Mouse (Mus musculus) CD4-positive, CD25-positive, alpha-beta regulatory T cell (primary cell): Measurements from ENCODE around the gene Cbfb. TPM values are rescaled to one million over a fixed set of nuclear protein-coding genes. Genes with fewer than 3 reads are reported as not detected.

Experiments
- polyA plus RNA-seq: library from polyadenylated mRNA; unstranded; fragments of 100-300 nt; shearing (Covaris generic); gene quantifications from one replicate; pipeline ENCODE4 v1.2.1, GENCODE M21; 2017

The Cbfb gene
- polyA plus RNA-seq, result 118 TPM

DNA sequence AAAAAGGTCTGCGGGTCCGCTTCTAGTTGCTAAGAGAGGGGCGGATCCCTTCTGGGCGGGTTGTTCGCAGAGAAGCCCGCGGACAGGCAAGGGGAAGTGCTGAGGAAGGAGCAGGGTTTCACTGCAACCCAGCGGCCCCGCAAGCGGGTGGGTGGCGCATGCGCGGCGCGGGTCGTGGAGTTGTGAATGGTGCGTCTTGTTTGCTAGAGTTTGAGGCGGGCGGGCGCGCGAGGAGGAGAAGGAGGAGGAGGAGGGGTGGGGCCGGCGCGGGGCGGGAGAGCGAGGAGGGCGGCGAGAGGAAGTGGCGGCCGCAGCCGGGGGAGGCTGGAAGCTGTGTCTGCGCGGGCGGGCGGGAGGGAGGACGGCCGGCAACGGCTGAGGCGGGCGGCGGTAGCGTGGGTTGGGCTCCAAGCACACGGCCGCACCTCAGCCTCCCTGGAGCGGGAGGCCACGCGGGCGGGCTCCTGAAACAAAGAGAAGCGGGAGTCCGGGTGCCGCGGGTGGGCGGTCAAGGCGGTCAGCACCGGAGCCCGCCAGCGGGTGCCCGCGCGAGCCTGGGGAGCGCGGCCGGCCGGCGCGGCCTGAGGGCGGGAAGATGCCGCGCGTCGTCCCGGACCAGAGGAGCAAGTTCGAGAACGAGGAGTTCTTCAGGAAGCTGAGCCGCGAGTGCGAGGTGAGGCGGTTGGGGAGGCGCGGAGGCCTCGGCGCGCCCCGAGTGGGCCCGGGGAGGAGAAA, at the start of gene Cbfb:
Cbfb (plus strand) TSS at position 294 of the 735 bp plus-strand sequence.

GRCm38 (mm10) chr8:105131509-105131908, 39.0 kb upstream of the Cbfb start, which contains the start of gene Ces4a:
Ces4a (plus strand) TSS chr8:105131800.

GRCm38 (mm10) chr8:105224413-105225271, 54.2 kb downstream of the Cbfb start, which contains the start of gene D230025D16Rik:
D230025D16Rik (plus strand) TSS chr8:105225145.

GRCm38 (mm10) chr8:105254966-105255350, 84.5 kb downstream of the Cbfb start, which contains the start of gene B3gnt9:
B3gnt9 (minus strand) TSS chr8:105255153.

GRCm38 (mm10) chr8:105264024-105264982, 93.8 kb downstream of the Cbfb start, which contains the start of the genes Tradd and Fbxl8:
Tradd (minus strand) TSS chr8:105264609.
Fbxl8 (plus strand) TSS chr8:105264648.

Other genes starting within 250 kb of the Cbfb start
- not detected for gene Ces2e, start 244.4 kb upstream of the Cbfb start, polyA plus RNA-seq
- not detected for gene Ces2f, start 223.3 kb upstream of the Cbfb start, polyA plus RNA-seq
- not detected for gene Ces2g, start 209.0 kb upstream of the Cbfb start, polyA plus RNA-seq
- not detected for gene Ces2h, start 169.8 kb upstream of the Cbfb start, polyA plus RNA-seq
- gene Ces3a, start 122.1 kb upstream of the Cbfb start, polyA plus RNA-seq, result not detected
- gene Ces3b, start 86.9 kb upstream of the Cbfb start, polyA plus RNA-seq, result not detected
- gene Ces4a, start 38.9 kb upstream of the Cbfb start, polyA plus RNA-seq, result not detected
- gene D230025D16Rik, start 54.5 kb downstream of the Cbfb start, polyA plus RNA-seq, result 27.3 TPM
- gene B3gnt9, start 84.5 kb downstream of the Cbfb start, polyA plus RNA-seq, result 0.92 TPM
- gene Tradd, start 93.9 kb downstream of the Cbfb start, polyA plus RNA-seq, result 80.1 TPM
- 21.7 TPM for gene Fbxl8, start 94.0 kb downstream of the Cbfb start, polyA plus RNA-seq
- gene Hsf4, start 99.1 kb downstream of the Cbfb start, polyA plus RNA-seq, result 0.80 TPM
- not detected for gene Nol3, start 105.5 kb downstream of the Cbfb start, polyA plus RNA-seq
- 1.3 TPM for gene 4931428F04Rik, start 119.2 kb downstream of the Cbfb start, polyA plus RNA-seq
- 1.5 TPM for gene Exoc3l, start 125.4 kb downstream of the Cbfb start, polyA plus RNA-seq
- 168 TPM for gene E2f4, start 127.0 kb downstream of the Cbfb start, polyA plus RNA-seq
- 9.4 TPM for gene Elmo3, start 134.9 kb downstream of the Cbfb start, polyA plus RNA-seq
- 4.7 TPM for gene Lrrc29, start 155.6 kb downstream of the Cbfb start, polyA plus RNA-seq
- gene Tmem208, start 155.7 kb downstream of the Cbfb start, polyA plus RNA-seq, result 127 TPM
- gene Fhod1, start 177.3 kb downstream of the Cbfb start, polyA plus RNA-seq, result 1.7 TPM
- 0.91 TPM for gene Slc9a5, start 178.2 kb downstream of the Cbfb start, polyA plus RNA-seq
- not detected for gene Plekhg4, start 202.6 kb downstream of the Cbfb start, polyA plus RNA-seq
- gene Kctd19, start 242.8 kb downstream of the Cbfb start, polyA plus RNA-seq, result 0.10 TPM
- gene Lrrc36, start 242.9 kb downstream of the Cbfb start, polyA plus RNA-seq, result not detected